Mouse (Mus musculus) layer of hippocampus, adult 11-12 months (tissue): ENCODE results near the gene Mrpl53.

ENCODE experiments used
- DNase-seq: peaks from one replicate; pipeline ENCODE4 v3.0.0; 2022; ENCODE audit warnings: low spot score

Gene Mrpl53

DNA sequence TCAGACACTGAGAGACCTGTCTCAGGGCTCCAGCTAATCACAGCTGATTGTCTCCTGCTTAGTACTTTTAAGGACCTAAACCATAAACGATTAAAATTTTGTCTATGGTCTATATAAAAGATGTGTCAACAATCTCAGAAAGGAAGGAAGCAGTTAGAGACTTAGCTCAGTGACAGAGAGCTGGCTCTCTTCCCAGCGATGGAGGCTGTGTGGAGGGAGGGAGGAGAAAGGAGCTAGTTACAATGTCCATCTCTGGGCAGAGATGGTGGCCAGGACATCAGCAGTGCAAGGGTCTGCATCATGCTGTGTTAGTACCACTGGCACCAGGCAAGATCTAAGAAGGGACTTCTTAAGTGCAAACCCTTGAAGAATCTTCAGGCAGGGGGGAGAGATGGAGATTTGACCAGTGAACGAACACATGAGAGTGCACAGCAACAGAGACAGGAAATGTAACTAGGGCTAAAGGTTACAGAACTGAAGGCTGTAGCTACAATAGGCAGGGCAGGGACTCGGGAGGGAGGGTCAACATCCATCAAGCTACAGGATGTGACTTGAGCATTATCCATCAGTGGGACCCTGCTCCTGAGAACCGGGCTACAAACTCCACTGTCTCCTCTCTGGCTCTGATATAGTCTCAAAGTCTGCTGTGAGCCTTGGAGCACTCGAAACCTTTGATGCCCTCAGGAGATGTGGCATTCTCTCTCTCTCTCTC lies 16.3 kb upstream of the Mrpl53 start:
- no peak for DNase-seq

DNA sequence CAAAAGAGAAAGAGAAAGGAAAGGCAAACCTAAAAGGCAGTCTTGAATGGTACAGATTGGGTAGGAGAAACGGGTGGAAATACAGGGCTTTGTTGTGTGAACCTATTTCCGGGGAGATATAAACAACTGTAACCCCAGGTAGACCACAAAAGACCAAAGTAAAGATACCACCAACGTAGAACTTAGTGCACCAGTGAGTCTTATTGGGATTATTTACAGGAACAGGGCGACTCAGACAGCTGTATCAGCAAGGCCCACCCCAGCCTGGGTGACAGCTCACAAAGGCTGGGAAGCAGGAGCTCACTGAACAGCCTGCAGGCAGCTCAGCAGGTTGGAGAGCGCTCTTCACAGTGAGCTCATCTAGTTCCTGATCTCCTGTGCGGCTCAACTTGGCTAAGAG lies 12.9 kb upstream of the Mrpl53 start:
- DNase-seq: no peak

DNA sequence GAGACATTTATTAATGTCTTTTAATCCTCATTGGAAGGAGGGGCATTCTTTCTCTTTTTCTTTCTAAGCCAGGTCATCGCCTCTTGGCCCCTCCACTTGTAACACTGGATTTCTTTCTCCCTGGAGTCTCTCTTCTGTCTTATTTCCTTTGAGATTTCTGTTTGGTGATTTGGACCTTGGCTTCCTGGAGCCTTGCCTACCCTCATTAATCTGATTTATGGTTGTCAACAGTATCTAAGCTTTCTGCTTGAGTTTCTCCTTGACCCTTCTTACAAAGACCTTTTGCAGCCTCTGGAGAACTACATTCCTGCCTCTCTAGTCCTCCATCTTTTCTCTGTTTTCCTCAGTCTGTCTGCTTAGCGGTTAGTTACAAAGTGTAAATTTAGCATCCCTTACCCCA lies 10.4 kb upstream of the Mrpl53 start:
- DNase-seq: no peak

DNA sequence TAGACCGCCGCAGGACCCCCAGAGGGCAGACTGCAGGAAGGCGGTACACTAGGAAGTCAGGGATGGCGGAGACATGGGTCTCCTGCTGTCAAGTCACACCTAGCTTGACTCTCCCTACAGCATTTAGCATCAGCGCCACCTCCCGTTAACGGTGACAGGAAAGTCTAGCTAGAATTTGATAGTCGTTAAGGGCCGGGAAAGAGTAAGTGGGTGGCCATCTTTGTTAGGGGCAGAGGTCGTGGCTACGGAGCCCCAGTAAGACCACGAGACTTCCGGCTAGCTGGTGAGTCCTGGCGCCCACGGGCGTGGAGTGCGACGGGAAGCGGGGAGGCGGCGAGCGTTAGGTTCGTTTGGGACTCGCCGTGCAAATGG lies 7.5 kb upstream of the Mrpl53 start, which contains the start of the genes Ccdc142 and Gm42688:
Ccdc142 (plus strand) TSS at position 286 of the 372 bp plus-strand sequence.
Gm42688 (plus strand) TSS at position 302 of the 372 bp plus-strand sequence.
- peak; percentile 94 for DNase-seq

DNA sequence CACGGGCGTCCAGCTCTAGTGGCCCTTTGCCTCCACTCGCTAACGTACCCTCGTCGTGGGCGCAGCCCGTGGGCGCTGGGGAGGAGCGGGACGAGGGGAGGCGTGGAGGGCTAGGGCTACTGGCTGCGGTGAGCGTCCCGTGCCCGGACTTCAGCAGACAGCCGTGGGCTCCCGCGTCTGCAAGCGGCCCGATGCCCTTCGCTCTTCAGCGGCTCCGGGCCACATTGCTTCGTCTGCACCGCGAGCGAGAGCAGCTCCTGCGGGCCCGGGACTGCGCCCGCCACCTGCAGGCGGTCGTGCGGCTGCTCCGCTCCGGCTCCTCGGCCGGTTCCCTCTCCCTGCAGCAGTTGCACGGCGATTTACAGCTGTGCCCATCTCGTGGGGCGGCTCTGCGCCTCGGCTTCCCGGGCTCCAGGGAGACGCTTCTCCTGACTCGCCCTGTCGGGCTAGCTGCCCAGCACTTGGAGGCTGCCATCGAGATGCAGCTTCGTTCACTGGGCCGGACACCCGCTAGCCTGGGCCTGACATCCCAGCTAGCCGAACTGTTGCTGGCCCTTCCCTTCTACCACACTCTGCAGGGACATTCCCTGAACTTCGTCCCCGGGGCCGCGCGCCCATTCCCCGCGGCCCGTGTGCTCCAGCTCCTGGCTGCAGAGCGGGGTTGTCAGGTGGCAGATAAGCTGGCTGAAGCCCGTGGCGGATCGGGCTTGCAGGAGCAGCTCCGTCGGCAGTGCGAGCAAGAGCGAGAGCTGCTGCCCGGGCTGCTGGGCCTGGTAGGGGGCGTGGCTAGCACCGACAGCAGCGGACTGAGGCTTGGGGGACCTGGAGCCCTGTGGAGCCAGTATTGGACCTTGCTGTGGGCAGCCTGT lies 6.9 kb upstream of the Mrpl53 start:
- no peak for DNase-seq

DNA sequence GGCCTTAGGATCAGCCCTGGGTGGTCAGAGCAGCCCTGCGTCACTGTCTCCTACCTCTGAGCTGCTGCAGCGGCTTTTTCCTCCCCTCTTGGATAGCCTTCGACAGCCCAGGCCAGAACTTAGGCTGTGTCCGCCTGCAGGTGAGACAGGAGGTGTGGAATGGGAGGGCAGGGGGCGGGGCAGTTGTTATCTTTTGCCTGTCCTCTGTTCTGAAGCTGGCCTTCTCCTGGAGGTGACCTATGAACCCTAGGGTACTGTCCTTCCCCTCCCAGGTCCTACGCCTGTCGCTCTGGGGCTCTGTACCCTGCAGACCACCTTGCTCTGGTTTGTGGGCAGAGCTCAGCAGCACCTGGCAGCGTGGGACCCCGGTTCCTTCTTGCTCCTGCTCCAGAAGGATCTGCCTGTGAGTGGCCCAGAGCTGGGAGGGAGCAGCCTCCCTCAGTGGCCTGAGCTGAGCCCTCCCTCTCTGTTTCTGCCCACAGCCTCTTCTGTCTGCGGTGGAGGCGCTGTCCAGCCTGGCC lies 5.7 kb upstream of the Mrpl53 start:
- DNase-seq: no peak

DNA sequence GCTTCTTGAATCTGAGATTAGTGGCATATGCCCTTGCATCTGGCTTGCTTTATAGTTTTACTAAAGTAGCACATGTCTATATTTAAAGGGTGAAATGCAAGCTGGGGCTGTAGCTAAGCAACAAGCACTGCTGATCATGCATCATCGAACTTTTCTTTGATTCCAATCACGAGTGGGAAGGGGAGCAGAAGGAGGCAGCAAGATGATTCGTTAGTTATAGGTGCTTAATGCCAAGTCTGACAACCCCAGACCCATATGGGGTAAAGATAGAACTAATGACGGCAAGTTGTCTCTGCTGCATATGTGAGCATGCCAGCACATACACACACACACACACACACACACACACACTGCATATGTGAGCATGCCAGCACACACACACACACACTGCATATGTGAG lies 4.7 kb upstream of the Mrpl53 start:
- peak; percentile 52 for DNase-seq

DNA sequence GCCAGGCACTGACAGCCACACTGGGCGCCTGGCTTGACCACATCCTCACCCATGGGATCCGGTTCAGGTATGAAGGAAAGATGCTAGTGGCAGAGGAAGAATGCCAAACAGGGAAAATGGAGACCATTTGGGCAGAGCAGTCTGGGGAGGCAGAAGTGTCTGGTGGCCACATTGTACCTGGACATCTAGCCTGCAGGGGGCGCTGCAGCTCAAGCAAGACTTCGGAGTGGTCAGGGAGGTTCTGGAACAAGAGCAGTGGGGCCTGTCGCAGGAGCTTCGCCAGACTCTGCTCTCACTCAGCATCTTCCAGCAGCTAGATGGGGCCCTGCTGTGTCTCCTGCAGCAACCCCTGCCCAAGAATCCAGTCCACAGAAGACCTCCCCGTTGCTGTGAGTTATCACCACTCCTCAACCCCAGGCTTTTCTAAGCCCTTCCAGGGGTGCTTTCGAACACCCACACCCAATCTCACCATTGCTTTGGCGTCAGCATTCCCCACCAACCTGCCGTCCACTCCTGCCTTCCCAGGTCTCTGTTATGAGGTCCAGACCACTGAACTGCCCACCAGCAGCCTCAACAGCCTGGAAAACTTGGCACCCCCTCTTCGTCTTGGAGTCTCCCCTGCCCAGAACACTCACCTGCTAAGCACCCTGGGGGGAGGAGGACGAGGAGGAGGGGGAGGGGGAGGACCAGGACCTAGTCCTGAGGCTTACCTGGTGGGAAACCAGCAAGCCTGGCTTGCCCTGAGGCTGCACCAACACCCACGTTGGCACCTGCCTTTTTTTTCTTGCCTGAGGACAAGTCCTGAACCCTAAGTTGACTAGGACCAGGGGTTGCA lies 1.1 kb upstream of the Mrpl53 start:
- DNase-seq: peak; percentile 81

DNA sequence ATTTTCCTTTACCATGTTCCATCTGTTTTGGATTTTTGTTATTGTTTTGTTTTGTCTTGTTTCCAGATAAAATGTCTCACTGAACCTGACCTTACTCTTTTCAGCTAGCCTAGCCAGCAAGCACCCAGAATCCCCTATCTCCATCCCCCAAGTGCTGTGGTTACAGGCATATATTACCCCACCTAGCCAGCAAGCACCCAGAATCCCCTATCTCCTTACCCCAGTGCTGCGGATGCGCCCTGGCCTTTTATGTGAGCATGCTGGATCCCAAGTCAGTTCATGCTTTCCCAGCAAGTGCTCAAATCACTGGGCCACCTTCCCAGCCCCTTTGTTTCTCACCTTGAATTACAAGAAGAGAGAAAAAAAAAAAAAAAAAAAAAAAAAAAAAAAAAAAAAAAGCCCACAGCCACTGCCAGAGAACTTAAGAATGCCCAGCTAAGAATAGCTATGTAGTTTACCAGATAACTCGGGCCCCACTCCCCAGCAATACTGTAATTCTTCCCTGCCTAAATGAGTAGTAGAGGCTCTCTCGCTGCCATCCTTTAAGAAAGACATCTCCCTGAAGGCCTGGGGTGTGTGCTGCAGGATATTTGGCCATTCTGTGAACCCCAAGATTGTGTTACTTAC lies 2.8 kb downstream of the Mrpl53 start:
- DNase-seq: no peak

DNA sequence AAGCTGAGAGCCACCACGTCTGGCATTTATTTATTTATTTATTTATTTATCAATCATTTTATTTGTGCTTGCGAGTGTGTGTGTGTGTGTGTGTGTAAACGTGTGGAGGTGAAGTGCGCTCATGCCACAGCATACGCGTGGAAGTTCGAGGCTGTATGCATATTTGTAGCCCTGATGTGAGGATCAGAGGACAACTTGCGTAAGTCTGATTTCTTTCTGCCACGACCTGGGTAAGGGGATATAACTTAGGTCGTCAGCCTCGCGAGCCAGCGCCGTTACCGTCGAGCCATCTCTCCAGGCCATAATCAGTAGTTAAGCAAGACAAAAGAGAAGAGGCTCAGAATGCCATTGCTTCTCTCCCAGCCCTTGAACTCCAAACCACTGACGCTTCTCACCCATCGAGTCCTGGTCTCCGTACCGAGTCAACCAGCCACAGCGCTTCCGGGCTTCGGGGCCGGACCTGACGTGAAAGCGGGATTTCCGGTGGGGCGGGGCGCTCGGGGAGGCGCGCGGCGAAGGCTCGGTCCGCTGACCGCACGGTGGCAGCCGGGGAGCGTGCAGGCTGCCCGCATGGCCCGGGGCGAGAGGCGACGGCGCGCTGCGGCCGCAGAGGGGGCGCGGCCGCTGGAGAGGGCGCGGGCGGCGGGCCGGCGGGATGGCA lies 6.3 kb downstream of the Mrpl53 start, which contains the start of gene Mogs:
Mogs (plus strand) TSS at position 486 of the 661 bp plus-strand sequence.
- DNase-seq: peak; percentile 91

DNA sequence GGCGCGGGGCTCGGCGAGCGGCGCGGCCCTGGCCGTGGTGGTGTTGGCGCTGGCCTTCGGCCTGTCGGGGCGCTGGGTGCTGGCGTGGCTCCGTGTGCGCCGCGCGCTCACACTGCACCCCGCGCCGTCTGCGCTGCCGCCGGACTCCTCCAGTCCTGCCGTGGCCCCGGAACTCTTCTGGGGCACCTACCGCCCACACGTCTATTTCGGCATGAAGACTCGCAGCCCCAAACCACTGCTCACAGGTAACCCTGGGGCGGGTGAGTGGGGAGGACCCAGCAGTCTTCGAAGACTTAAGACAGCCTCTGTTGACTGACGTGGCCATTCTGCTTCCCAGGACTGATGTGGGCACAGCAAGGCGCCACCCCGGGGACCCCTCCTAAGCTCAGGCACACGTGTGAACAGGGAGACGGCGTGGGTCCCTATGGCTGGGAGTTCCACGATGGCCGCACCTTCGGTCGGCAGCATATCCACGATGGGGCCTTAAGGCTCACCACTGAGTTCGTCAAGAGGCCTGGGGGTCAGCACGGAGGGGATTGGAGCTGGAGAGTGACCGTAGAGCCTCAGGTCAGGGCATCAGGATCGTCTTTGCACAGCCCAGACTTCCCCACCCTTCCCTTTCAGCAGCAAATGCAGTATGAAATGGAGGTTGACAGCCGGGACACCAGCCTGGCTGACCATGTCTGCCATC lies 7.0 kb downstream of the Mrpl53 start:
- DNase-seq: peak; percentile 33

DNA sequence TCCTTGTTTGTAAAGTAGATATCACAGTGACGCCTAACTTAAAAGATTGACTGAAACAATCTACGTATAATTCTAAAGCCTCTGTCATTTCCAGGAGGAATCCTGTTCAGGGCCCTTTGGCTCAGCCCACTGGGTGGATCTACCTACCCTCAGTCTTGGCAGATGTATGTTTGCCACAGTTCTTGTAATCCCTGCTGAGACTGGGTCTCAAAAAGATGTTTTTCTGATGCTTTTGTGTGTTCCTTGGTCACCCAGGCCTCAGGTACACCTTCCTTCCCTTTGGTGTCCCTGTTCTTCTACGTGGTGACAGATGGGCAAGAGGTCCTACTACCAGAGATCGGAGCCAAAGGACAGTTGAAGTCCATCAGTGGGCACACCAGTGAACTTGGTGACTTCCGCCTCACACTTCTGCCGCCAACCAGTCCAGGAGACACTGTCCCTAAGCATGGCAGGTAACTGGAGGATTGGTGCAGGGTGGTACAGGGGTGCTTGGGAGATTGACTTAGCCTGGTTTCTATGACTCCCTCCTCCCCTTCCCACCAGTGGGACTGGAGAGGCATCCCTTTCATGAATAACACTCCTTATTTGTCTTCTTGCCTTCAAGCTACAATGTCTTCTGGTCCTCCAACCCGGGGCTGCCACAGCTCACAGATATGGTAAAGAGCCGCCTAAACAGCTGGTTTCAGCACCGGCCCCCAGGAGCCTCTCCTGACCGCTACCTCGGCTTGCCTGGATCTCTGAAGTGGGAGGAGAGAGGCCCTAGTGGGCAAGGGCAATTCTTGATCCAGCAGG lies 7.7 kb downstream of the Mrpl53 start:
- no peak for DNase-seq

DNA sequence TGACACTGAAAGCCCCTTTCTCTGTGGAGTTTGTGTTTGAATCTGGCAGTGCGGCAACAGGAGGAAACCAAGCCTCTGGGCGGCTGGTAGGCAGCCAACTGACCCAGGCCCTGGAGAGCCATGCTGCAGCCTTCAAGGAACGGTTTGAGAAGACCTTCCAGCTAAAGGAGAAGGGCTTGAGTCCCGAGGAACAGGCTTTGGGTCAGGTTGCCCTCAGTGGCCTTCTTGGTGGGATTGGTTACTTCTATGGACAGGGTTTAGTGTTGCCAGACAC lies 8.3 kb downstream of the Mrpl53 start:
- DNase-seq: no peak

DNA sequence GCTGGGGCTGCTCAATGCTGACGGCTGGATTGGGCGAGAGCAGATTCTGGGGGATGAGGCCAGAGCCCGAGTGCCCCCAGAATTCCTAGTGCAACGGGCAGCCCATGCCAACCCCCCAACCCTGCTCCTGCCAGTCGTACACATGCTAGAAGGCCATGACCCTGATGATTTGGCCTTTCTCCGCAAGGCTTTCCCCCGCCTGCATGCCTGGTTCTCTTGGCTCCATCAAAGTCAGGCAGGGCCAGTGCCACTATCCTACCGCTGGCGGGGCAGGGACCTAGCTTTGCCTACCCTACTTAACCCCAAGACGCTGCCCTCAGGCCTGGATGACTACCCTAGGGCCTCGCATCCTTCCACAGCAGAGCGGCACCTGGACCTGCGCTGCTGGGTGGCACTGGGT lies 8.8 kb downstream of the Mrpl53 start:
- no peak for DNase-seq

DNA sequence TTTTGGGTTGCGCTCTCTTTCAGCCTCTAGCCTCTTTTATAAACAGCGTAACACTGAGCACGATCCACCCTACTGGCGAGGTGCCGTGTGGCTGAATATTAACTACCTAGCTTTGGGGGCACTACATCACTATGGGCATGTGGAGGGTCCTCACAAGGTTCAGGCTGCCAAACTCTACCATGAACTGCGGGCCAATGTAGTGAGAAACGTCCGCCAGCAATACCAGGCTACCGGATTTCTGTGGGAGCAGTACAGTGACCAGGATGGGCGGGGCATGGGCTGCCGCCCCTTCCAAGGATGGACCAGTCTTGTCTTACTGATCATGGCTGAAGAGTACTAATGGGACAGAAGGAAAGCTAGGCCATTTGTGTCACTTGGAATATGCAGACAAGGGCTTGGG lies 9.5 kb downstream of the Mrpl53 start:
- no peak for DNase-seq

DNA sequence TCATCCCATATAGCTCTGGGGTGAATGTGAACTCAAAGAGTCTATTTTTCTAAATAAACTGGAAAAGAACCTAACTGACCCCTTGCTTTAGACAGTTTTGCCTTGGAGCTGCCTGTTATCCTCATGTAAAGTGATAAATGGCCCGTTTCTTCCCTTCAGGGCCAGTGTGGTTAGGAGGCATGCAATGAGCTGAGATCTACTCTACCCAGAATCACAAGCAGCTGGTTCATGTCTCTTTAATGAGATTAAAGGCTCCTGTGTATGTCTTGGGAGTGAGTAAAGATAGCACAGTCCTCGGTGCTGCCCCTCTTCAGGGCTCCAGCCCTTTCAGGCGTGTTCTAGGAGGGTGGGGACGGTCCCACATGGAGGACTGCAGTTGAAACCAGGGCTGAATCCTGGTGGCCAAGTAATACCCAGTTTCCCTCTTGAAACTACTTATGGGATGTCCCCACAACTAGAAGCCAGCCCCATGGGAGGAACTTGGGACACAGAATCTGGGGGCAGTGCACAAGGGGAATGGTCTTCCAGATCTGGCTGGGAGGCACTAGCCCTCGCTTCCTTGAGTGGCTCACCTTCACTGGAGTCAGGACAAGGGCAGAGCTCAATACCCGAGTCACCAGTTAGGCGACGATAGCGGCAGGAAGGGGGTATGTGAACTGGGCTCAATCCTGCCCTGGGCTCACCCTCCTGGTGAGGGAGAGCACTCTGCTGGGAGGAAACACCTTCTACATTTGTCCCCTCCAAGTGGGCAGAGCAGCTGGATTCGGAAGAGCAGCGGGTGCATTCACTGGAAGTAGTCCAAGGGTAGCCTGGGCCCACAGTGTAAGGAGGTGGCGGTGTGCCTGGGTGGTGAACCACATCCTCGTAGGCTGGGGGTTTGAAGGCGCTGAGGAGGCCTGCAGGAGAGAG lies 10.2 kb downstream of the Mrpl53 start:
- no peak for DNase-seq

DNA sequence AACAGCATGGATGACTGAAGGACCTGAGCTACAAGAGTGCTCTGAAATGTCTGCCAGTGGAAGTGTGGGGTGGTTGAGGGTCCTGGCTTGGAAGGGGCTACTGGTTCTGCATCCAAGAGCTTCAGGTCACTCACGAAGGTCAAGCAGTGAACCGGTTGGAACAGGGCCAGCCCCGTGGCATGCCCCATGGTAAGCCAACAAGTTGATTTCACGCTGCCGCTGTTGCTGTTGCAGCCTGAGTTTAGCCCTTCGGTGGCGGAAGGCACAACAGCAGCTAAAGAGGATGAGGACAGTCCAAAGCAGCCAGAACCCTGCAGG lies 10.9 kb downstream of the Mrpl53 start:
- peak; percentile 43 for DNase-seq

DNA sequence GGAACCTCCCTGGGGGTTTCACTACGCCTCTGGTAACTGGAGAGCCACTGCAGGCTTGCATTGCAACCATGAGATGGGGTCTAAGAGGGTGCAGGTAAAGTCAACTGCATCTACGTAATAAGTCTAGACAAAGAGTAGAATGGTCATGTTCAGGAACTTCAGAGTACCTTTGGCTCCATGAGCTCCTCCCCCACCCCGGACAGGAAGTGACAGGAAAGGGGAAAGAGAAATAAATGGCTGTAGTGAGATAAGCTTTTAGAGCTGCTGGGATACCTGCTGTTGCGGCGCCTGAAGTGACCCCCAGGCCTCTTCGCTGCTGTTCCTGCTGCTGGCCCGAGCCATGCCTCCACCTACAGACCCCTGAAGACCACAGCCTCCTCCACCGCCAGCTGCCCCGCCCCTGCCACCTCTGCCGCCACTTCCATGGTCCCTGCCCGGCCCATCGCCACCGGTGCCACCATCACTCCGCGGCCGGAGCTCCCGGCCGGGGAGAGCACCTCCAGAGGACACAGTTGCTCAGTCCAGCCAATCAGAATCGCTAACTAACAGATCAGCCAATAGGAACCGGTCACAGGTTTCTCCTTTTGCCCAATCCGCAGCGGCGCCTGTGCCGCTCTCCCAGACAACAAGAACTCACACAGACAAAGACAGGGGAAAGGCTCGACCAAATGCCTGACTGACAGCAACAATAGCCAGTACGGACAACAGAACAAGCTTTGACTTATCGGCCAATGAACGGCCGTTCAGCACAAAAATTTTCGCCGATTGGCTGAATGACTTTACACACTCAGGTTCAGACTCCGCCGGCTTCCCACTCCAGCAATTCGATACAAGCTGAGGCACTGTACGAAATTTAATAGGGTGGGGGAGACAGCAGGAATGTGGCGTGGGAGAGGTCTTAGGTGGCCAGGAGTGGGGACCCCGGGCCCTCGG lies 12.4 kb downstream of the Mrpl53 start, which contains the start of gene Wbp1:
Wbp1 (minus strand) TSS at position 630 of the 933 bp plus-strand sequence.
- peak; percentile 98 for DNase-seq
